Mouse (Mus musculus) cerebellum, postnatal 14 days (tissue): ENCODE measurements around the gene Tmem256.

Experiments used
- DNase-seq, 2 experiments: peaks; one replicate each; pipeline ENCODE4 v3.0.0; 2021; ENCODE audit warnings: mixed read lengths in 2 of 2

Gene Tmem256

GRCm38 (mm10) chr11:69837952-69838713 lies at the start of gene Tmem256:
Tmem256 (plus strand) TSS chr11:69838514.
- DNase-seq, result peak; percentile 97 to 98

- no peak for DNase-seq
Measured at GRCm38 (mm10) chr11:69789431-69789830, 48.9 kb upstream of the Tmem256 start.

- DNase-seq, result no peak
Measured at GRCm38 (mm10) chr11:69791420-69791819, 46.9 kb upstream of the Tmem256 start.

GRCm38 (mm10) chr11:69793429-69793828 lies 44.9 kb upstream of the Tmem256 start:
- no peak for DNase-seq

DNA sequence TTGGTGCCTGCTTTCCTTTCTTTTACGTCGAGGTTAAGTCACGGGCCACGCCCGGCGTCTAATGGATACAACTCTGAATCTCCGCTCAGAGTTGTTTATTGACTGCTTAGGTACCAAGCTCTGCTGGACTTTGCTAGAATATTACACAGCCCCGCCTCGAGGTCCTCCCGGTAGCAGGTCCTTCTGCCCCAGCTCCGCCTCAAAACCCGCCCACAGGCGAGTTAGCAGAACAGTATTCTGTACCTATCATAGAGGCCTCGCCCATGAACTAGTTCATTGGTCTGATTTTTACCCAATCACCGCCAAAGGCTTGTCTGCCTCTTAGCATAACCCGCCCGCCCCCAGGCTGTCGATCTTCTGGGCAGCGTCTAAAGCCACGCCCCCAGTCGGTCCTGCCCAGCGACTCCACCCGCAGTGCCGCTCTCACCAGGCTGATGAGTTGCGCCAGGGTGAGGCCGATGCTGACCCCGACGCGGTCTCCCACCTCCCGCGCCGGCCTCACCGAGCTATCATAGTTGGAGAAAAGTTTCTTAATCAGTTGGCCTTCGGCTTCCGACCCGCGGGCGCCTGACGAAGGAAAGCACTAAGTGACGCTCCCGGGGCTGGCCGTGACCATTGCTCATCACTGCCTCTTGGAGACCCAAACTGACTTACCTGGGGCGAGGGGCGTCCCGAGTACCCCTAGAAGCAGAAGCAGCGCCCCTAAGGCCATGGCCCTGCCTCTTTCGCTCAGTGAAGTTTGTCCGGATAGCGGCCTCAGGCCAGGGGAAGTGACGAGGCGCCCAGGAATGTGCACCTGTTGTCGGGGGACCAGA lies 42.9 kb upstream of the Tmem256 start, which contains the start of gene Chrnb1:
Gene Chrnb1, minus strand, starts transcription at position 776 of the 815 bp plus-strand sequence.
- peak; percentile 93 for DNase-seq

DNA sequence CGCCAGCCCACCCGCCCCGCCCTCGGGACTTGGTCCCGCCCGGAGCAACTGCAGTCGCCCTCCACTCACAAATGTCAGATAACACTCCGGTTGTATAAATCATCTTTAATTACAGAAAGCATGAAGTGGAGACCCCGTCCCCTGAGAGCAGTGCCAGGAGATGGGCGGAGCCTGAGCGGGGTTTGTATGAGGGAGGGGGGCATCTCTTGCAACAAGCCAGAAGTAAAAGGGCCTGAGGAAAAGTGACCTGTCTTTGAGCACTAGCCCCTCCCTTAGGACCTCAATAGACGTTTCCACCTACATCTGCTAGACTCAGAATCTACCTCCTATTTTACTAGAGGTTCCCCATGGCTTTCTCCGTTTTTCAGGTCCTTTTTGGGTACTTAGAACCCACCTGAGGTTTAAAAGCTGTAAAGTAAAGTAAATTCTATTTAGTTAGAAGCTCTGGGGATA lies 42.3 kb upstream of the Tmem256 start:
- no peak for DNase-seq

DNA sequence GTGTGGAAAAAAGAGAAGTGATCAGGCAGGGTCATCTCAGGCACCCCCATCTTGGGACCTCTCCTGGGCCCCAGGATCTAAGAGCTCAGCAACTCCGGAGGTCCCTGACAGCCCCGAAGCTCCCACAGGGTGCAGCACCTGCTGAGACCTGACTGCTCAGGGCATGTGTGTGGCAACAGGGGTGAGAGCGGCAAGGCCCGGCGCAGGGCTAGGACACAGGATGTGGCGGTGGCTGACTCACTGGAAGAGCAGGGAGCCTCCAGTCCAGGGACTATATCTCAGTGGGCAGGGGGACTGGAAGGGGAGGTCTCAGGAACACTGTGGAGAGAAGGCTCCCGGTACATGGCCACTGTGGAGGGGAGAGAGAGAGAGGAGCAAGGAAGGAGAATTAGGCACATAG lies 40.4 kb upstream of the Tmem256 start:
- no peak for DNase-seq

GRCm38 (mm10) chr11:69799394-69800137 lies 38.7 kb upstream of the Tmem256 start:
- DNase-seq, result peak in 1 of 2 experiments; percentile 57

- DNase-seq, result peak; percentile 71 to 85
Measured at GRCm38 (mm10) chr11:69800138-69800391, 38.2 kb upstream of the Tmem256 start.

GRCm38 (mm10) chr11:69800392-69801197 lies 37.7 kb upstream of the Tmem256 start:
- peak; percentile 69 to 84 for DNase-seq

DNA sequence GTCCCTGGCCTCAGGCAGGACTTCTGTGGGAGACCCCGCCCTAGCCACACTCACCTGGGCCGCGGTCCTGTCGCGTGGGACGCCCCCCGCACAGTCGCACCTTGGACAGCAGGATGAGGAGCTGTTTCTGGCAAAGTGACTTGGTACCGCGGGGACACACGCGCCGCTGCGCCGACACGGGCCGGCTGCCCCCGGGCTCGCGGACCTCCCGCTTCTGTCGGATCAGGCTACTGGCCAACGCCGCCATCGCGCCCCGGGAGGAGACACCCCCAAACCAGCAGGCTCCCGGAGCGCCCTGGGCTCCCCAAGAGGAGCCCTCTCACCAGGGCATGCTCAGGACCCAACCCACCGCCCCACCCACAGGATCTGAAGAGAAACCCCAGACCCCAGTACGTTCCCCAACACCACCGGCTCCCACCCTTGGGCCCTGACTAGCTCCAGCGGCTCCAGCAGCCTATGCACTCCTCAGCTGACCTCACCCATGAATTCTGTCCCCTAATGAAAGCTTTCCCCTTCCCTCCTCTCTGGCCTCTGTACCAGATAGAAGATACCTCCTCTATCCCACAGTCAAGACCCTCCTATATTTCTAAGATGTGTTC lies 36.8 kb upstream of the Tmem256 start, which contains the start of gene Fgf11:
Gene Fgf11, minus strand, starts transcription at position 479 of the 599 bp plus-strand sequence.
- DNase-seq, result peak in 1 of 2 experiments; percentile 30

DNA sequence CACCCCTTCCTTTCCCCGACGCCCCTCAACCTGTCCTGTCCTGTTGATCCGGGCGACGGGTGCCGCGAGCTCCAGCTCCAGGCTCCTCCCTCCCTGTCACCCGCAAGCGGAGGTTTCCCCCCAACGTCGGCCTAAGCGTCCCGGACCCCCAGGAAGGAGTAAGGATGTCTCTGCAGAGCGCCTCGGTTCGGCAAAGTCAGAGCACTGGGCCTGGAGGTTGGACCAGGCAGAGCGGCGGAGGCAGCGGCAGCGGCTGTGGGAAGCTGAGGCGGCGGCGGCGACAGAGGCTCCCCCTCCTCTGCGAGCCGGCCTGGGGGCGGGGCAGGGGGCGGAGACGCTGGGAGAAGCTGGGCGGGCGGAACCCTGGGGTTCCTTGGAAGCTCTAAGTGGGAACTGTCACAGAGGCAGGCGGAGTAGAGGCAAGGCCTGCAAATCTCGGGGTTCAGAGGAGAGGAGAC lies 35.6 kb upstream of the Tmem256 start:
- DNase-seq, result peak; percentile 84 to 85

DNA sequence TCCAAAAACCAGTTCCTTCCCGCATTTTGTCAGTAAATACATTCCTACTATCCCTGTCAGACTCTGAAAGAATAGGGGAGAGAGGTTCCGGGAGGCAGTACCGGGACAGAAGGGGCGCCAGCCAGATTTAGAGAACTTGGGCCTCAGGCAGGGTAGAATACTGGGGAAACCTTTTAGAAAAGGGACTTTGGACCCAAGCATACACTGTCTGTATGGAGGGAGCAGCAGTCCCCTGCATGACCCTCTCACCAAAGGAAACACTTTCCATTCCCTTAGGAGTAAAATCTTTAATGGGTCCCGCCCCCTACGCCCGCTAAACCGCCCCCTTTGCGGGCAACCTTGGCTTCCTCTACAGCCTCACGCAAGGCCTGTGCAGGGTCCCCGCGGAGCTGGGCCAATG lies 35.0 kb upstream of the Tmem256 start:
- DNase-seq, result no peak

DNA sequence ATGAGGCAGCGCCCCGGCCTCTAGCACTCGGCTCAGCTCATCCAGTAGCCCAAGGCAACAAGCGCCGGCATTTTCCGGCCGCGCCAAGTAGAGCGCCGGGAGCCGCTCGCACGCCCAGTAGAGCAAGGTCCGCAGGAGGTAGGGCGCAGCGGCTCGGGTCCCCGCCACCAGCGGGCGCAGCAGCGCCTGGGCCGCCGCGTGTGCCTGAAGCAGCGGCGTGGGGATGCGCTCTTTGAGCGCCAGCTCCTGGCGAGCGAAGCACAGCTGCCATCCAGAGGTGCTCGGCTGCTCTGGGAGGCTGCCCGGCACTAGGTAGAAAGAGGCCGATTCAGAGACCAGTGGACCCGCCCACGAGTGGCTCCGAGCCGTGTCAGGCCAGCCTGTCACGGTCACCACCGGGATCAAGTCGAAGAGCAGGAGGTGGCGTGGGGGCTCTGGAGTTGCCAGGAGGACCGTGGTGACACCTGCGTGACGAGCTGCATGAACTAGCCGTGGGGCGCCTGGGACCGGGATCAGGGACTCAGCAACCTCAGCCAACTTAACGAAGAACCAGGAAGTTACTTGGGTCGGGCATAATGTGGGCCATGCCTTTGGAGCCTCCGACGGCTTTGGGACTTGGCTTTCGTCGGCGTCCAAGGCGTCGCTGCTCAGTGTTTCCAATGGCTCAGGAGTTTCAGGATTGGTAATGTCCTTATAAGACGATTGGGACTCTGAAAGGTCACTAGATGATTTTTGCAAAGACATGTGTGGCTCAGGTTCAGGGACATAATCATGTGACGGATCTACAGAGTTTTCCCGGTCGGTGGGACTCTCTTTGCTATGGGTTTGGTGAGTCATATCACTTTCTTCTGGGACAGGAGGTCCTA lies 34.3 kb upstream of the Tmem256 start:
- DNase-seq, result peak in 1 of 2 experiments; percentile 65

- DNase-seq, result peak in 1 of 2 experiments; percentile 49
Measured at GRCm38 (mm10) chr11:69804652-69804940, 33.7 kb upstream of the Tmem256 start.

- no peak for DNase-seq
Measured at GRCm38 (mm10) chr11:69804972-69805909, 33.1 kb upstream of the Tmem256 start, which contains the start of gene Tmem102. Tmem102 (minus strand) TSS chr11:69805624.

DNA sequence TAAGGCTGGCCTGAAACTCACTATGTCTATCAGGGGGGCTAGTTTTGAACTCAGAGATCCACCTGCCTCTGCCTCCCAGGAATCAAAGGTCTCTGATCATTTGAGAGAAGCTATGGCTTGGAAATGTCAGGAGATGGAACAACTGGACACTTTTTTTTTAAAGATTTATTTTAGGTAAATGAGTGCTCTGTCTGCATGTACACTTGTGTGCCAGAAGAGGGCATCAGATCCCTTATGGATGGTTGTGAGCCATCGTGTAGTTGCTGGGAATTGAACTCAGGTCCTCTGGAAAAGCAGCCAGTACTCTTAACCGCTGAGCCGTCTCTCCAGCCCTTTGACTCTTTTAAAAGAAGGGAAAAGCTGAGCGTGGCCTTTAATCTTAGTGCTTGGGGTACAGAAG lies 31.9 kb upstream of the Tmem256 start:
- no peak for DNase-seq

- DNase-seq, result no peak
Measured at GRCm38 (mm10) chr11:69807641-69808040, 30.7 kb upstream of the Tmem256 start.

DNA sequence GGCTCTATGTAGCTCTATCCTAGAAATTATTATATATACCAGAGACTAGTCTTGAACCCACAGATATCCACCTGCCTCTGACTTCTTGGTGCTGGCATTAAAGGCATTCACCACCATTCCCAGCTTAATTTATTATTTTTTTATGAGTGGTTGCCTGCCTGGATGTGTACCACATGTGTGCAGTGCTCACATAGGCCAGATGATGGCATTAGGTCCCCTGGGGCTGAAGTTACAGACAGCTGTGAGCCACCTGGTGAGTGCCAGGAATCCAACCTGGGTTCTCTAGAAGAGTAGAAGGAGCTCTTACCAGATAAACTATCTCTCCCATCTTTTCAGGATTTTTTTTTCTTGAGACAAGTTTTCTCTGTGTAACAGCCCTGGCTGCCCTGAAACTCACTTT lies 28.0 kb upstream of the Tmem256 start:
- no peak for DNase-seq

DNA sequence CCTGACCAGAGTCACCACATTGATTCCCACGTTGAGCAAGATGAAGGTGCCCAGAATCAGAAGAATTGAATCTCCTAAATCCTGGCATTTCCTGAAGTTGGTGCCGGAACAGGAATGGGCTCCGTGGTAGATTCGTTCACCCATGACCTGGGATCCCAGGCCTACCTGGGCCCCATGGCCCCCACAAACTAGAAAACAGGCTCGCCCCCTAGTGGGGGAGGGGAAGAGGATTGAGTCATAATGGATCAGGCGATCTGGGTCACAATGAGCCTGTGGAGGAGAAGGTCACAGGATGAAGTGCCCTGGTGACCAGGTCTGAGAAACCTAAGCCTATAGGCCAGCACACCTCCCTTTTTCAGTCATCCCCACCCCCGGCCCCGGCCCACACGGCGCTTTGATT lies 23.2 kb upstream of the Tmem256 start, which contains the start of gene Gm39566:
Gene Gm39566, minus strand, starts transcription at position 144 of the 400 bp plus-strand sequence.
- no peak for DNase-seq
